Mouse (Mus musculus): ENCODE measurements at regions not wholly inside any gene's neighbourhood (a gene's known extent, or its start where the extent isn't known, plus 50 kb on each side); places are given as distances from the start of the nearest gene placed in this dataset.

DNA sequence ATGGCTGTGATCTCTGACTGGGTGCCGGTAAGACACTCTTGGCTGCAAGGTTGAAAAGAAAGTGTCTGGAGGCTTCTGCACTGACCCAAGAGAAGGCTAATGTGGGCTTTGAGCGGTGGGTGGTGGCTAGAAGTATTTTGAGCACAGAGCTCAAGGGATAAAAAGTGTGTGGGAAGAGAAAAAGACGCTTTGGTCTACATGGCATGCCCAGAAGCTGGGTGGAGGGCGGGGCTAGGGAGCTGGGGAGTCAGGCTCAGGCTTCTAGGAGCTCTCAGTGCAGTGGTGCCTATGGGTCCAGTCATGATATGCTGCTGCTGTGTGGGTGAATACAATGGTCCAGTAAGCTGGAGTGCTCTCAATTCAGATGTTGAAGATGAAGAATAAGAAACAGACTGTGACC is 152.1 kb downstream of the Efnb1 start:
- Histone ChIP-seq H3K9ac (ENCODE audit: low read depth, low read length) (no peak overlapping the region), H3K4me3 (ENCODE audit: low read length) (no peak overlapping the region), H3K27ac (ENCODE audit: low read depth, low read length) (no peak overlapping the region), H3K4me1 (ENCODE audit: control insufficient read depth, insufficient read depth, low read depth, low read length) (no peaks in the 10 kb centered on the region; the same call in 1 of the 2 replicates), H3K9me3 (ENCODE audit: control insufficient read depth, low read length) (no peaks in the 10 kb centered on the region), H3K4me2 (ENCODE audit: low read length) (no peak overlapping the region), H3K27me3 (replicated peaks; ENCODE audit: control insufficient read depth, insufficient read depth, low read length) (peaks cover 3% of the 10 kb centered on the region; the same call in 1 of the 2 replicates), H3K36me3 (ENCODE audit: control insufficient read depth, insufficient read depth, low read length) (no peaks in the 10 kb centered on the region)
- no peak for ATAC-seq
- 69% methylated on average over 4 of the region's 4 CpGs for WGBS

DNA sequence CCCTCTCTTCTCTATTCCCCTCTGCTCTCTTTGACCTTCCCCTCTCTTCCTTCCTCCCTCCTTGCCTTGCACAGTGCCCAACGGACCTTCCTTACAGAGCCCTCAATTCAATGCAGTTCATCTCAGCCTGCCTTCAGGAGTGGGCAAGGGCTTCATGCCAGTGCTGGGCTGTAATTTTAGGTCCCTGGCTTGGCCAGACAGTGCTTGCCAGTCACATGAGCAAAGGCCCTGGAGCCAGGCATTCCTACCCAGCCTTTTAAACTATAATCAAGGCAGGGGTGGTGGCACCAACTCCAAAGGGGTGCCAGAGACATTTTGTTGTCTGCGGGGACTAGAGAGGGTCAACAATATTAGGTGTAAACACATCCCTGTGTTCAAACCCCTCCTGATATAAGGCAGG is 150.9 kb downstream of the Efnb1 start:
- no peak overlapping the region for H3K27ac ChIP-seq (ENCODE audit: low read depth, low read length)
- no peak overlapping the region for H3K9ac ChIP-seq (ENCODE audit: low read depth, low read length)
- no peak overlapping the region for H3K4me3 ChIP-seq (ENCODE audit: low read length)
- no peak for ATAC-seq
- H3K4me1 ChIP-seq (ENCODE audit: control insufficient read depth, insufficient read depth, low read depth, low read length) = no peaks in the 10 kb centered on the region; the same call in 1 of the 2 replicates
- WGBS = 76% methylated on average over 2 of the region's 2 CpGs
- no peaks in the 10 kb centered on the region for H3K9me3 ChIP-seq (ENCODE audit: control insufficient read depth, low read length)
- H3K4me2 ChIP-seq (ENCODE audit: low read length) = no peak overlapping the region
- H3K36me3 ChIP-seq (ENCODE audit: control insufficient read depth, insufficient read depth, low read length) = no peaks in the 10 kb centered on the region
- H3K27me3 ChIP-seq (replicated peaks; ENCODE audit: control insufficient read depth, insufficient read depth, low read length) = peaks cover 3% of the 10 kb centered on the region; the same call in 1 of the 2 replicates

- WGBS = 20% methylated on average over 8 of the region's 9 CpGs
These were observed 149.7 kb downstream of the Efnb1 start for GRCm38 (mm10) chrX:99285611-99286010.

DNA sequence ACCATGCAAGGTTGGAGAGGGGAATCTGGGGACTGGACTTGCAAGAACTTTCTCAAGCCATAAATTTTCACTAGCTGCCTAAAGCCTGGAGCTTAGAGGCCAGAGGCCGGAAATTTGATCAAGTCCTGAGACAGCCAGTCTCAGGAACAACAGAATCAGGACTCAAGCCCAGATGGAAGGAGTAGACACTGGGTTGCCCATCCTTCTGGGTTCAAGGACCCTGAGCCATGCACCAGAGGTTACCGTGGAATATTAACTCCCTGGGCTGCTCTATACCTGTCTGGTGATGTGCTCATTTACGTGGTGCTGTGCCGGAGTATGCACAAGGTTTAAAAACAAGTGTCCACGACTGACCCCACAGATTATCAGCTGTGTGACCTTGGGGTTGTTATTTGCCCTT is 145.1 kb downstream of the Efnb1 start:
- WGBS = 64% methylated on average over 5 of the region's 5 CpGs
- Histone ChIP-seq H3K36me3 (ENCODE audit: control insufficient read depth, insufficient read depth, low read length) (no peaks in the 10 kb centered on the region), H3K4me1 (ENCODE audit: control insufficient read depth, insufficient read depth, low read depth, low read length) (no peaks in the 10 kb centered on the region; the same call in 1 of the 2 replicates), H3K4me3 (ENCODE audit: low read length) (no peak overlapping the region), H3K9ac (ENCODE audit: low read depth, low read length) (no peak overlapping the region), H3K4me2 (ENCODE audit: low read length) (no peak overlapping the region), H3K27ac (ENCODE audit: low read depth, low read length) (no peak overlapping the region), H3K27me3 (replicated peaks; ENCODE audit: control insufficient read depth, insufficient read depth, low read length) (peaks cover 6% of the 10 kb centered on the region), H3K9me3 (ENCODE audit: control insufficient read depth, low read length) (no peaks in the 10 kb centered on the region)
- no peak for ATAC-seq

More at GRCm38 (mm10) chrX:99285611-99286010, 149.7 kb downstream of the Efnb1 start:
- Histone ChIP-seq H3K27ac (ENCODE audit: low read depth, low read length) (no peak overlapping the region), H3K4me1 (ENCODE audit: control insufficient read depth, insufficient read depth, low read depth, low read length) (no peaks in the 10 kb centered on the region; the same call in 1 of the 2 replicates), H3K36me3 (ENCODE audit: control insufficient read depth, insufficient read depth, low read length) (no peaks in the 10 kb centered on the region), H3K4me2 (ENCODE audit: low read length) (no peak overlapping the region), H3K9me3 (ENCODE audit: control insufficient read depth, low read length) (no peaks in the 10 kb centered on the region), H3K4me3 (ENCODE audit: low read length) (no peak overlapping the region), H3K9ac (ENCODE audit: low read depth, low read length) (no peak overlapping the region), H3K27me3 (replicated peaks; ENCODE audit: control insufficient read depth, insufficient read depth, low read length) (peaks cover 6% of the 10 kb centered on the region)
- peak; percentile 96 for ATAC-seq

DNA sequence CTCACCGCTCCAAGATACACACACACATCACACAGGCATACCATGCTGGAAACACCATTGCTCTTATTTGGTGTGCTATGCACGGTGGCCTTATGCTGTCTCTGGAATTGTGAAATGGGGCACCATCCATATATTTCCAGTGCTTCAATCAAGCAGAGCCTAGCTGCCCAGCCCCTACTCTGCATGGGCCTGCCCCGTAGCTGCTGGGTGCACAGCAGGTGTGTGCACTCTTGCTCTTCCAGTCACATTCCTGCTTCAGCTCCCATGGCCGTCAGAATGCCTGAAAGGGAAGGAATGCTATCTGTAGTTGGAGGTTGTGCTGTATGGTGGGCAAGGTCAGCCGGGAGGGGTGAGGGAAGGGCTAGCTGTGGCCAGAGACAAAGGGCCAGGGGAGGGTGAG is 144.6 kb downstream of the Efnb1 start:
- H3K4me2 ChIP-seq (ENCODE audit: low read length) = no peak overlapping the region
- WGBS = 52% methylated on average over 5 of the region's 5 CpGs
- H3K4me1 ChIP-seq (ENCODE audit: control insufficient read depth, insufficient read depth, low read depth, low read length) = no peaks in the 10 kb centered on the region; the same call in 1 of the 2 replicates
- H3K4me3 ChIP-seq (ENCODE audit: low read length) = no peak overlapping the region
- H3K27me3 ChIP-seq (replicated peaks; ENCODE audit: control insufficient read depth, insufficient read depth, low read length) = peaks cover 6% of the 10 kb centered on the region
- H3K27ac ChIP-seq (ENCODE audit: low read depth, low read length) = no peak overlapping the region
- no peaks in the 10 kb centered on the region for H3K36me3 ChIP-seq (ENCODE audit: control insufficient read depth, insufficient read depth, low read length)
- H3K9me3 ChIP-seq (ENCODE audit: control insufficient read depth, low read length) = no peaks in the 10 kb centered on the region
- no peak for ATAC-seq
- no peak overlapping the region for H3K9ac ChIP-seq (ENCODE audit: low read depth, low read length)

- Histone ChIP-seq H3K27me3 (replicated peaks; ENCODE audit: control insufficient read depth, insufficient read depth, low read length) (peaks cover 2% of the 10 kb centered on the region), H3K9ac (ENCODE audit: low read depth, low read length) (no peak overlapping the region), H3K4me3 (ENCODE audit: low read length) (no peak overlapping the region), H3K36me3 (ENCODE audit: control insufficient read depth, insufficient read depth, low read length) (no peaks in the 10 kb centered on the region), H3K4me1 (ENCODE audit: control insufficient read depth, insufficient read depth, low read depth, low read length) (no peaks in the 10 kb centered on the region), H3K4me2 (ENCODE audit: low read length) (no peak overlapping the region), H3K27ac (ENCODE audit: low read depth, low read length) (no peak overlapping the region), H3K9me3 (ENCODE audit: control insufficient read depth, low read length) (no peaks in the 10 kb centered on the region)
- WGBS = 67% methylated on average over 5 of the region's 5 CpGs
- no peak for ATAC-seq
These were observed 139.6 kb downstream of the Efnb1 start for GRCm38 (mm10) chrX:99275536-99275935.

DNA sequence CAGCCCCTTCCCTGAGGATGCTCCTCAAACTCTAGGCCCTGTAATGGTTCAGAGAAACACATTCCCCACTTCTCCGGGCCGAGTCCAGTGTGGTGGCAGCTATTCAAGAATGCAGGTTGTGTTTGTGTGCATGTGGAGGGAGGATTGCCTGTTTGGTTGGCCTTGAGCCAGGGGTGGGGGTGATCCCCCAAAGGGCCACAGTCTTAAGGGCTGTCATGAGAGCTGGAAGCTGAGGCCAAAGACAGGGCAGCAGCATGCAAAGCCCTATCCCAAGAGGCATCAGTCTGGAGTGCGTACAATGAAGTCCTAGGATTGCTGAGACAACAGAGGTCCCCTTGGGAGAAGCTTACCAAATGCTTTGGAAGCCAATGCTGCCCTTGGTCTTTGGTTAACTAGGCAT is 136.0 kb downstream of the Efnb1 start:
- H3K27me3 ChIP-seq (replicated peaks; ENCODE audit: control insufficient read depth, insufficient read depth, low read length) = no peaks in the 10 kb centered on the region
- H3K4me2 ChIP-seq (ENCODE audit: low read length) = no peak overlapping the region
- no peak overlapping the region for H3K27ac ChIP-seq (ENCODE audit: low read depth, low read length)
- 91% methylated on average over 3 of the region's 3 CpGs for WGBS
- H3K4me1 ChIP-seq (ENCODE audit: control insufficient read depth, insufficient read depth, low read depth, low read length) = no peaks in the 10 kb centered on the region
- H3K9ac ChIP-seq (ENCODE audit: low read depth, low read length) = no peak overlapping the region
- no peaks in the 10 kb centered on the region; the same call in 1 of the 2 replicates for H3K9me3 ChIP-seq (ENCODE audit: control insufficient read depth, low read length)
- ATAC-seq = no peak
- no peaks in the 10 kb centered on the region for H3K36me3 ChIP-seq (ENCODE audit: control insufficient read depth, insufficient read depth, low read length)
- H3K4me3 ChIP-seq (ENCODE audit: low read length) = no peak overlapping the region

GRCm38 (mm10) chrX:99249038-99249607 is 113.2 kb downstream of the Efnb1 start:
- 71% methylated on average over 5 of the region's 5 CpGs for WGBS
- ATAC-seq = no peak
- Histone ChIP-seq H3K27me3 (replicated peaks; ENCODE audit: control insufficient read depth, insufficient read depth, low read length) (peaks cover 4% of the 10 kb centered on the region), H3K4me2 (ENCODE audit: low read length) (no peak overlapping the region), H3K27ac (ENCODE audit: low read depth, low read length) (no peak overlapping the region), H3K4me1 (ENCODE audit: control insufficient read depth, insufficient read depth, low read depth, low read length) (no peaks in the 10 kb centered on the region), H3K9me3 (ENCODE audit: control insufficient read depth, low read length) (no peaks in the 10 kb centered on the region), H3K36me3 (ENCODE audit: control insufficient read depth, insufficient read depth, low read length) (no peaks in the 10 kb centered on the region), H3K4me3 (ENCODE audit: low read length) (no peak overlapping the region), H3K9ac (ENCODE audit: low read depth, low read length) (no peak overlapping the region)

DNA sequence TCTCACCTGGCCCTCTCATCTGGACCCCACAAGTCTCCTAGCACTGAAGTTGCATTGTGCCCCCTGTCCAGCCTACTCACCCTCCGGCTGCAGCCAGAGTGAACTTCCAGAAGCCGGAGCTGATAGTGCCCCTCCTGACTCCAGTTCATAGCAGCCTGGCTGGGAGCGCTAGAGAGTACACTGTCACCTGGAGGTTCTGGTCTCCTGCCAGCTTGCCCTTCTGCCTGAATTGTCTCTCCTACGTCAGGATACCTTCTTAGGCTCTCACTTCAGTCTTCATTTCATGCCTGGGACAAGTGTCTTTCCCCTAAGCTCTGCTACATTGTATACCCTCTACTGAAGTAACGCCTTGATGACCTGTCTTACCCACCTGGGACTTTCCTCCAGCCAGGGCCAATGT is 112.3 kb downstream of the Efnb1 start:
- WGBS = 83% methylated on average over 5 of the region's 5 CpGs
- Histone ChIP-seq H3K36me3 (ENCODE audit: control insufficient read depth, insufficient read depth, low read length) (no peaks in the 10 kb centered on the region), H3K27me3 (replicated peaks; ENCODE audit: control insufficient read depth, insufficient read depth, low read length) (peaks cover 4% of the 10 kb centered on the region), H3K4me2 (ENCODE audit: low read length) (no peak overlapping the region), H3K4me1 (ENCODE audit: control insufficient read depth, insufficient read depth, low read depth, low read length) (no peaks in the 10 kb centered on the region), H3K9ac (ENCODE audit: low read depth, low read length) (no peak overlapping the region), H3K9me3 (ENCODE audit: control insufficient read depth, low read length) (no peaks in the 10 kb centered on the region), H3K4me3 (ENCODE audit: low read length) (no peak overlapping the region), H3K27ac (ENCODE audit: low read depth, low read length) (no peak overlapping the region)
- no peak for ATAC-seq
